Mouse (Mus musculus) liver, embryonic 11.5 days (tissue): ENCODE measurements around the gene Fam207a. TPM values are rescaled to one million over a fixed set of nuclear protein-coding genes. Genes with fewer than 3 reads are reported as not detected.

ENCODE experiments used
- ATAC-seq: fragments of 200-750 bp; cut with Nextera tagmentation; replicated peaks from 2 replicates; pipeline ENCODE4 v1.8.0; 2017; ENCODE audit warnings: moderate number of reproducible peaks, mild to moderate bottlenecking, moderate TSS enrichment, moderate library complexity; ENCODE audit not compliant: low FRiP score
- DNase-seq: peaks from one replicate; pipeline ENCODE4 v3.0.0-alpha.2; 2017; ENCODE audit warnings: low spot score
- H3K27ac ChIP-seq: fragments of 300-500 bp; sonication (generic); 2 replicates; pipeline ENCODE4 v1.5.1; 2014; ENCODE audit warnings: mild to moderate bottlenecking, low read depth, low read length, control low read depth
- H3K27me3 ChIP-seq: fragments of 300-500 bp; sonication (generic); replicated peaks from 2 replicates; pipeline ENCODE4 v1.6.1; 2014; ENCODE audit warnings: low read length, mixed read lengths; ENCODE audit not compliant: control insufficient read depth, insufficient read depth
- H3K36me3 ChIP-seq: fragments of 300-500 bp; sonication (generic); 2 replicates; pipeline ENCODE4 v1.6.1; 2014; ENCODE audit warnings: mild to moderate bottlenecking, low read length, moderate library complexity, mixed read lengths; ENCODE audit not compliant: control insufficient read depth, insufficient read depth
- H3K4me1 ChIP-seq: fragments of 300-500 bp; sonication (generic); replicated peaks from 2 replicates; pipeline ENCODE4 v1.6.1; 2014; ENCODE audit warnings: low read length, mixed read lengths; ENCODE audit not compliant: control insufficient read depth, insufficient read depth
- H3K4me2 ChIP-seq: fragments of 300-500 bp; sonication (generic); 2 replicates; pipeline ENCODE4 v1.6.1; 2014; ENCODE audit warnings: mild to moderate bottlenecking, control low read depth, moderate library complexity
- H3K4me3 ChIP-seq: fragments of 300-500 bp; sonication (generic); 2 replicates; pipeline ENCODE4 v1.5.1; 2014; ENCODE audit warnings: low read depth, low read length, control low read depth
- H3K9ac ChIP-seq: fragments of 300-500 bp; sonication (generic); 2 replicates; pipeline ENCODE4 v1.6.1; 2014; ENCODE audit warnings: low read depth, low read length, control low read depth
- H3K9me3 ChIP-seq: fragments of 300-500 bp; sonication (generic); 2 replicates; pipeline ENCODE4 v1.6.1; 2016; ENCODE audit warnings: low read length, inconsistent platforms, mixed read lengths; ENCODE audit not compliant: control insufficient read depth
- WGBS: fragments of 180-500 bp; shearing (Covaris S2); extraction: QIAGEN DNeasy Blood & Tissue Kit; methylation state at CpG from one replicate; pipeline ENCODE4 v1.1.7; 2014; 5-methylcytosine and 5-hydroxymethylcytosine counted together
- polyA plus RNA-seq: library from polyadenylated mRNA; unstranded; fragments of >200 nt; fragmentation: Nextera tagmentation; extraction: Ambion mirVana; gene quantifications from 2 replicates; pipeline ENCODE4 v1.2.1, GENCODE M21; 2014

Fam207a gene
- polyA plus RNA-seq, 1 experiment from 2014 or later: 47.4 TPM

DNA sequence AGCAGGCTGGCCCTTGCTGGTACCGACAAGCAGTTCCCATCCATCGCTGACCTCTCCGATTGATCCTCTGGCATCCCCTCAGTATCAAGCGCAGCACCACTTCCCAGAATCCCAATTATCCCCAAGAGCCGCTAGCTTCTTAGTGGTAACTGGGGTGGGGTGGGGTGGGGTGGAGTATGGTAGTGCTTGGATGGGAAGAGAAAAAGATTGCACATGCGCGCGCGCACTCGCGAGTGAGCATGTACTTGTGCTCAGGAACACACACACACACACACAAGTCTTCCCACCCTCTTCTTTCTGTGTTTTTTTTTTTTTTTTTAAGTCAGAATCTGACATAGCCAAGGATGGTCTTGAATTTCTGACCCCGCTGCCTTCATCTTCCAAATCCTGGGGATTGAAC is 7.2 kb upstream of the Fam207a start:
- Histone ChIP-seq H3K4me2 (peak overlapping the region; percentile 57), H3K4me1 (peaks cover 6% of the 10 kb centered on the region; the same call in 1 of the 2 replicates), H3K9ac (no peak overlapping the region), H3K9me3 (no peaks in the 10 kb centered on the region), H3K27ac (no peak overlapping the region), H3K4me3 (peak overlapping the region; percentile 10; the same call in 1 of the 2 replicates), H3K27me3 (no peaks in the 10 kb centered on the region), H3K36me3 (no peaks in the 10 kb centered on the region)
- DNase-seq: no peak
- ATAC-seq: no peak
- 54% methylated on average over 12 of the region's 12 CpGs for WGBS

DNA sequence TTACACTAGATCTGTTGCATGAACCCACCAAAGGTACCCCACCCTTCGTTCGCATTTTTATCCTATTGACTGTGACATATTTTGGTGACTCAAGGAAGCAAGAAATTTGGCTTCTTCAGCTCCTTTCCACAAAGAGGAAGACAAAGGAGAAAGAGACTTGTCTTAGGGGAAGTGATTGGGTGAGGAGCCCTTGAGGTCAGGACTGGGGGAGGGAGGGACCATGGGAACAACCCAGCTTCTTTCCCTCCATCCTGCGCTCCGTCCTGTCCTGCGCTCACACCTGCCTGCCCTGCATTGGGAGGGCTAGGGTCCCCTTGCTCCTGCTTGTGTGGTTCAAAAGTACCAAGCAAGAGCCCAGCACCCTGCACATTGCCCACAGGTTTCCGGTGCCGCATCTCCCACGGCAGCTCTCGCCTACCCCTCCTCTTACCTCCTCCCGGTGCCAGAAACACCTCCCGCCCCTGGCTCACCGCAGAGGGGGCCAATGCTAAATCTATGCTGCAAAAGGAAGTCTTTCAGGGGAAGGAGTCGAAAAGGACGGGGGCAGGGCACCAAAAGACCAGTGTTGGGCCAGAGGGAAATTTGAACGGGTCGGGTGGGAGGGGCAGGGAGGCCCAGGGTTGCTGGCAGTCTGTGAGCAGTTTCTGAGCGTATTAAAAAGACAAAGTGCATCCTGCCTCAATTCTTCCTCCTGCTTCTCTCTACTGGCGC is 6.6 kb upstream of the Fam207a start:
- H3K9me3 ChIP-seq: no peaks in the 10 kb centered on the region
- H3K9ac ChIP-seq: no peak overlapping the region
- H3K4me2 ChIP-seq: peak overlapping the region; percentile 57
- peak overlapping the region; percentile 10; the same call in 1 of the 2 replicates for H3K4me3 ChIP-seq
- 0 out of 2 replicates have a peak, but pooled peaks have one; percentile 15 for ATAC-seq
- DNase-seq: no peak
- no peaks in the 10 kb centered on the region for H3K27me3 ChIP-seq
- H3K27ac ChIP-seq: no peak overlapping the region
- 12% methylated on average over 18 of the region's 18 CpGs for WGBS
- H3K36me3 ChIP-seq: no peaks in the 10 kb centered on the region
- H3K4me1 ChIP-seq: peaks cover 10% of the 10 kb centered on the region; the same call in 1 of the 2 replicates

DNA sequence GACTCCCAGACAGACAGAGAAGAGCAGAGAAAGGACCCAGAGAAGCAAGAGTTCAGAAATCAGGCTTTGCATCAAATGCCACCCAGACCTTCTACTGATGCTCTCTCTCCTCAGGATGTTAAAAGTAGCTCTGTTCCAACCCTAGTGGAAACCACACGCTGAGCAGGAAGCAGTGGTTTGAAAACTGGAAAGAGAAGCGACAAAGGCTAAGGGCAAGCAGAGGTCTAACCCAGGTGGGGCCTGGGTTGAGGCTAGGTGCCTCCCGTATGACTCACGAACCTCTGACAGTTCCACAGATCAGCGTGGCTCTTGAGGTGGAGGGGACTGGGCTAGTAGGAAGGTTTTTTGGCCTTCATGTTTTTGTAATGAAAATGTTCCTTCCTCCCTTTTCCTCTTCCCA is 4.9 kb upstream of the Fam207a start:
- Histone ChIP-seq H3K4me1 (peaks cover 20% of the 10 kb centered on the region), H3K36me3 (no peaks in the 10 kb centered on the region), H3K27me3 (no peaks in the 10 kb centered on the region), H3K9me3 (no peaks in the 10 kb centered on the region), H3K9ac (no peak overlapping the region), H3K4me3 (no peak overlapping the region), H3K4me2 (no peak overlapping the region), H3K27ac (no peak overlapping the region)
- 67% methylated on average over 5 of the region's 5 CpGs for WGBS
- no peak for DNase-seq
- ATAC-seq: no peak

- DNase-seq (no peak), ATAC-seq (no peak)
- H3K9ac ChIP-seq: no peak overlapping the region
- peaks cover under 1% of the 10 kb centered on the region; the same call in 1 of the 2 replicates for H3K36me3 ChIP-seq
- H3K27me3 ChIP-seq: no peaks in the 10 kb centered on the region
- H3K9me3 ChIP-seq: no peaks in the 10 kb centered on the region
- no peak overlapping the region for H3K4me2 ChIP-seq
- WGBS: 72% methylated on average over 3 of the region's 3 CpGs
- no peak overlapping the region for H3K4me3 ChIP-seq
- peaks cover 29% of the 10 kb centered on the region for H3K4me1 ChIP-seq
- no peak overlapping the region for H3K27ac ChIP-seq
Observed at GRCm38 (mm10) chr10:77519191-77519590, 3.6 kb upstream of the Fam207a start.

DNA sequence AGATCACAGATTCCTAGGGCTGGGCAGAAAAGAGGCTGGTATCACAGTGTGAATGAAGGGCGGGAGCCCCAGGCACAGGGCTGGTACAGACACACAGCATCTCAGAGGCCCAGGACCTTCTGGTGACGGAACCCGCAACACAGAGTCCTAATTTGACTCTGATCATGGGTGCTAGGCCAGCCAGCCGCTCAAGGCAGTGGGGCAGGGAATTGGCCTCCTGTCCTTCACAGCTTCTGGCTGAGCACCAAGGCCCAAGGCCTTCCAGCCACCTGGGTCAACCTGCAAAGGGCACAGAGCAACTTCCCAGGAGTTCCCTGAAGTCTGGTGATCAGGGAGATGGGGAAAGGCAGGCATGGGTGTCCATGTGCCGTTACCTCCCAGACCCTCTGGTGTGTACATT is 2.2 kb upstream of the Fam207a start:
- no peaks in the 10 kb centered on the region for H3K27me3 ChIP-seq
- no peak for ATAC-seq
- 87% methylated on average over 5 of the region's 5 CpGs for WGBS

DNA sequence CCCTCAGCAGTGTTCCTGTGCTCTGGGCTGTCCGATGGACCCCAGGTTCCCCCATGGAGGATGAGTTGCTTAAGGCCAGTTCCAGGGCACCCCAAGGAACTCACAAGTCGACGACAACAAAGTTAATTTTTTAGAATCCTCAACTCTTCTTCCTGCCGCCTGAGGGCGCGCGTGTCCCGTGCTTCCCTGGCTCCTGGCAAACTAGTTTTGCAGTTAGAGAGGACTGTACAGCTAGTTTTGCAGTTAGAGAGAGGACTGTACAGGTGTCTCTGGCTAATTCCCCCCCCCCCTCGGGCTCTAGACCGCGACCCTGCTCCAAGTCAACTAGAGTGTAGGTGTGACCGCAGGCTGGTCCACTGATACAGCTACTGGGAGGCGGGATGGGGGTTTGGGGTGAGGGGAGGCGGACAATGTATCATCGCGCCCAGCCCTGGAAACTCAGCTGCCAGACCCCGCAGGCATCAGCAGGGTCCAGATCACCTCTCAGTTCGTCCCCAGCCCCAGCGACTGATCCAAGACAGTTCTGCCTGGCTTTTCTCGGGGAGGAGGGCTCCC is 1.6 kb upstream of the Fam207a start:
- peak overlapping the region; percentile 7; the same call in 1 of the 2 replicates for H3K9ac ChIP-seq
- 23% methylated on average over 20 of the region's 20 CpGs for WGBS
- ATAC-seq (0 out of 2 replicates have a peak, but pooled peaks have one; percentile 13), DNase-seq (peak; percentile 75)
- H3K4me1 ChIP-seq: peaks cover 29% of the 10 kb centered on the region
- no peaks in the 10 kb centered on the region for H3K27me3 ChIP-seq
- peaks cover 10% of the 10 kb centered on the region; the same call in 1 of the 2 replicates for H3K36me3 ChIP-seq
- H3K9me3 ChIP-seq: no peaks in the 10 kb centered on the region
- H3K27ac ChIP-seq: peak overlapping the region; percentile 63; the same call in 1 of the 2 replicates
- 0 out of 2 replicates have a peak overlapping the region, but pooled peaks have one; percentile 96 for H3K4me3 ChIP-seq
- H3K4me2 ChIP-seq: peak overlapping the region; percentile 97

More for the DNA sequence above, 2.2 kb upstream of the Fam207a start:
- H3K4me2 ChIP-seq: no peak overlapping the region
- H3K9ac ChIP-seq: no peak overlapping the region
- no peaks in the 10 kb centered on the region for H3K9me3 ChIP-seq
- H3K4me1 ChIP-seq: peaks cover 31% of the 10 kb centered on the region
- no peak overlapping the region for H3K27ac ChIP-seq
- DNase-seq: no peak
- peaks cover 7% of the 10 kb centered on the region; the same call in 1 of the 2 replicates for H3K36me3 ChIP-seq
- H3K4me3 ChIP-seq: no peak overlapping the region

DNA sequence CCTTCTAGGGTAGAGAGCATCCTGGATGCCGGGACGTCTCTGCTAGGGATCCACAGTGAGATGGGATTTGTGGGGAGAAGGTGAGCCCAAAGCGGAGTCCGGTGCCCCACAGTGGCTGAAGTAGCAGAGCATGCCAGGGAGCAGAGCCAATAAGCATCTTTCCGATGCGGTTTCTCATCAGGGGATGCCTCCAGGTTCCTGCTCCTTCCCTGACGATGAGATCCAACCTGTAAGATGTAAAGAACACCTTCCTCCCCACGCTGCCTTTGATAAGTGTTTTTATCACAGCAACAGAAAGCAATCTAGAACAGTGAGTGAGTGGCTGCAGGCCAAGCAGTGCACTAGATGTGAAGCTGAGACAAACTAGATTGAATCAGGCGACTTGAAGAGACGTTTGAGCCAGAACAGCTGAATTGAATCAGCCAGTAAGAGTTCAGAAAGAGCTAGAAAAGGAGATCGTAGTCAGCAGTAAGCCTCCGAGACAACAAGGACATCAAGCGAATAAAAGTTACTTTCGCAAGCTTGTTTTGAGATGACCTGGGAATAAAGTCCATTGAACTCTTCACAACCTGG is 880 bp upstream of the Fam207a start:
- Histone ChIP-seq H3K4me3 (peak overlapping the region; percentile 96), H3K9me3 (no peaks in the 10 kb centered on the region), H3K27me3 (no peaks in the 10 kb centered on the region), H3K36me3 (peaks cover 11% of the 10 kb centered on the region; the same call in 1 of the 2 replicates), H3K4me1 (peaks cover 29% of the 10 kb centered on the region), H3K4me2 (peak overlapping the region; percentile 97), H3K9ac (peak overlapping the region; percentile 89), H3K27ac (peak overlapping the region; percentile 63)
- no peak for DNase-seq
- ATAC-seq: no peak
- WGBS: 48% methylated on average over 14 of the region's 14 CpGs

DNA sequence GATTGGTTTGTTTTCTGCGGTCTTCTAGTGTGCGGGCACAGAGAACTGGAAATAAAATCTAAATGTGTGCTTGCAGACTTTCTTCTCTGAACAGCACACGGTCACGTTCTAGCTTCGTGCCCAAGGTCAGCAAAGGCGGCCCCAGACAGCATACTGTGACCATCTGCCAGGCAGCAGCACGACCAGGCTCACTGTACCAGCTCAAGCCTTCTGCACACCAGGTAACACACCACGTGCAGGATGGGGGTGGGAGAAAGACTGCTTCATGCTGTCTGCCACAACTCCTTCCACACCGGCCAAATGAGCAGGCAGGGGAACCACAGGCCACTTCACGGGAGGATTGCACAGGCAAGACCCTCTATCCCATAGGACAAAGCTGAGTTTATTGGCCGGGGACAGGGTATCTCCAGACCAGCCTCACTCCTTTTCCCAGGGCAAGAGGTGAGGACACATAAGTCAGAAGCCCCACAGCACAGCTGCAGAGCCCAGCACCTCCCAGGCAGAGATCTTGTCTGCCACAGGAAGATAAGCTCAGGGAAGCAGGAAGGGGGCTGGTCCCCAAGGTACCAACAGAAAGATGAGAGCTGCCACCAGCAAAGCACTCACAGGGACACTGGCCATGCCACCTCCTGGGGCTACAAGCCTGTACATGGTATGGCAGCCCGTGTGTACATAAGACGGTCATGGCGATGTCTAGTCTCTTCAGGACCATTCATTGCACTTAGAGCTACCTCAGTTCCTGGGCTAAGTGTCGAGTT is 5.2 kb downstream of the Fam207a start:
- DNase-seq (no peak), ATAC-seq (0 out of 2 replicates have a peak, but pooled peaks have one; percentile 11)
- WGBS: 77% methylated on average over 15 of the region's 15 CpGs
- Histone ChIP-seq H3K4me3 (no peak overlapping the region), H3K4me2 (no peak overlapping the region), H3K36me3 (peaks cover 43% of the 10 kb centered on the region), H3K9me3 (no peaks in the 10 kb centered on the region), H3K4me1 (peaks cover 39% of the 10 kb centered on the region), H3K27me3 (no peaks in the 10 kb centered on the region), H3K27ac (peak overlapping the region; percentile 56; the same call in 1 of the 2 replicates), H3K9ac (peak overlapping the region; percentile 30; the same call in 1 of the 2 replicates)
